ENCODE assay signal across 18 mouse cellular contexts in genomic region chr15:77718240-77718639, GRCm38 (mm10). TPM values are rescaled to one million over a fixed set of nuclear protein-coding genes. Genes with fewer than 3 reads are reported as not detected.
DNase-seq lines count a peak whose midpoint lies in the region; ATAC-seq and TF ChIP-seq lines count a peak whose summit lies in the region.
"Not testable (repeated sequence)": the region's sequence is repeated elsewhere in the genome, so short reads cannot be mapped to it uniquely, and the experiment has no call there.
"Had no signal": no experiment of that assay in that cellular context is flagged by ENCODE, and none has a peak within 500 bp of the region (broad histone marks: within the 10 kb centered on the region; RNA-seq: fewer than 3 reads in every experiment).

No protein-coding gene starts in this region.

- H3K79me2 ChIP-seq in myocyte (ENCODE audit: control insufficient read depth, insufficient read depth) = not testable (repeated sequence)

- TF ChIP-seq EP300 in stomach, postnatal 0 days (optimal IDR thresholded peaks at IDR 0.05) = not testable (repeated sequence)

- not testable (repeated sequence) for TF ChIP-seq CTCF in lung, embryonic 14.5 days (IDR thresholded peaks at IDR 0.05; ENCODE audit: low read depth); stomach, postnatal 0 days (IDR thresholded peaks at IDR 0.05; ENCODE audit: low read depth)

- not testable (repeated sequence) for H3K36me3 ChIP-seq in heart, embryonic 16.5 days (ENCODE audit: control insufficient read depth, insufficient read depth); kidney, embryonic 16.5 days (ENCODE audit: insufficient read depth, low read length); lung, embryonic 14.5 days (ENCODE audit: insufficient read depth); myocyte (ENCODE audit: control insufficient read depth, insufficient read depth); stomach, postnatal 0 days (ENCODE audit: control insufficient read depth, insufficient read depth, low read length)

- peak; percentile 2 for DNase-seq in NIH3T3 (ENCODE audit: low read depth)
- peak; percentile 4 for DNase-seq in lung, embryonic 14.5 days
- not testable (repeated sequence) for DNase-seq in stomach, postnatal 0 days (ENCODE audit: low spot score)

- H3K4me2 ChIP-seq in heart, embryonic 16.5 days (ENCODE audit: low read depth, low read length); kidney, embryonic 16.5 days (replicated peaks; ENCODE audit: low read depth, low read length); lung, embryonic 14.5 days; myocyte (ENCODE audit: low read depth); stomach, postnatal 0 days (replicated peaks; ENCODE audit: low read depth): not testable (repeated sequence)

- H3K27ac ChIP-seq in heart, embryonic 16.5 days (ENCODE audit: low read length); kidney, embryonic 16.5 days (ENCODE audit: low read length); lung, embryonic 14.5 days (ENCODE audit: low read depth); stomach, postnatal 0 days (replicated peaks): not testable (repeated sequence)

- not testable (repeated sequence) for H3K4me3 ChIP-seq in heart, embryonic 16.5 days (ENCODE audit: low read length); kidney, embryonic 16.5 days (ENCODE audit: low read length); lung, embryonic 14.5 days (ENCODE audit: low read depth, low read length); myocyte; stomach, postnatal 0 days (ENCODE audit: low read depth, low read length)

- H3ac ChIP-seq in myocyte (ENCODE audit: control insufficient read depth, insufficient read length) = not testable (repeated sequence)

- H3K27me3 ChIP-seq in heart, embryonic 16.5 days (ENCODE audit: control insufficient read depth, insufficient read depth, low read length); kidney, embryonic 16.5 days (ENCODE audit: insufficient read depth, low read length); lung, embryonic 14.5 days (ENCODE audit: insufficient read depth, low read length); myocyte (ENCODE audit: control insufficient read depth, insufficient read depth, insufficient read length); stomach, postnatal 0 days (ENCODE audit: control insufficient read depth, insufficient read depth, low read length): not testable (repeated sequence)

- 57% methylated on average over 2 of the region's 6 CpGs for WGBS in heart, embryonic 16.5 days
- 33% methylated on average over 2 of the region's 6 CpGs for WGBS in kidney, embryonic 16.5 days
- WGBS in lung, embryonic 14.5 days = 58% methylated on average over 2 of the region's 6 CpGs
- WGBS in stomach, postnatal 0 days = 56% methylated on average over 2 of the region's 6 CpGs

- not testable (repeated sequence) for H3K9me3 ChIP-seq in heart, embryonic 16.5 days (replicated peaks; ENCODE audit: control insufficient read depth, low read length); kidney, embryonic 16.5 days (ENCODE audit: low read length); lung, embryonic 14.5 days (ENCODE audit: low read depth, low read length); stomach, postnatal 0 days (ENCODE audit: control insufficient read depth, low read length)

- H3K9ac ChIP-seq in heart, embryonic 16.5 days (ENCODE audit: low read length); kidney, embryonic 16.5 days (replicated peaks; ENCODE audit: low read length); lung, embryonic 14.5 days; stomach, postnatal 0 days (ENCODE audit: low read length): not testable (repeated sequence)

- not testable (repeated sequence) for TF ChIP-seq POLR2A in myocyte (IDR thresholded peaks at IDR 0.05; ENCODE audit: insufficient read length, low read depth)

- ATAC-seq in heart, embryonic 16.5 days (replicated peaks; ENCODE audit: extremely low read depth, insufficient read depth, low FRiP score) = peak; percentile 49; the same call in 1 of the 2 replicates
- ATAC-seq in kidney, embryonic 16.5 days (ENCODE audit: low FRiP score, low TSS enrichment) = peak; percentile 71; the same call in 1 of the 2 replicates
- not testable (repeated sequence) for ATAC-seq in lung, embryonic 14.5 days (ENCODE audit: insufficient read depth)
- peak; percentile 74; the same call in 1 of the 2 replicates for ATAC-seq in stomach, postnatal 0 days (ENCODE audit: low FRiP score, low TSS enrichment)

- not testable (repeated sequence) for H3K4me1 ChIP-seq in heart, embryonic 16.5 days (ENCODE audit: control insufficient read depth, insufficient read depth, low read length); kidney, embryonic 16.5 days (ENCODE audit: insufficient read depth, low read length); lung, embryonic 14.5 days (ENCODE audit: insufficient read depth); stomach, postnatal 0 days (replicated peaks; ENCODE audit: control insufficient read depth, insufficient read depth)

TF ChIP-seq in myocyte, 11 proteins besides CTCF, POLR2A, EP300 and RAD21:
- peak; percentile 46 for TF ChIP-seq REST (IDR thresholded peaks at IDR 0.05; ENCODE audit: insufficient read depth, insufficient read length)
TF ChIP-seq in myocyte: peak in this region for 1; not testable (repeated sequence) for 10.

RNA-seq across cellular contexts. Expression of gene Apol9b, which starts 10.6 kb away (rescaled TPM):
- polyA plus RNA-seq in heart, embryonic 16.5 days (2015; fragmentation: Nextera tagmentation; extraction: Ambion mirVana) = 0.17 and 0.21 TPM in 2 replicates
- polyA plus RNA-seq in kidney, embryonic 16.5 days (2015; fragmentation: Nextera tagmentation; extraction: Ambion mirVana) = 0.20 TPM in 1 of 2 replicates, not detected in the other
- not detected in 2 replicates for polyA plus RNA-seq in lung, embryonic 14.5 days (2014; fragmentation: Nextera tagmentation; extraction: Ambion mirVana)
- 63.1 TPM for polyA plus RNA-seq in myocyte (2012; fragmentation: generic; extraction: Trizol)
- polyA plus RNA-seq in stomach, postnatal 0 days (2015; fragmentation: Nextera tagmentation; extraction: Ambion mirVana) = 0.33 and 0.45 TPM in 2 replicates
- polyA plus RNA-seq: brain, embryonic 14.5 days; embryonic facial prominence, embryonic 11.5 days; embryonic facial prominence, embryonic 13.5 days; erythroblast, embryonic 14.5 days; forebrain, embryonic 10.5 days; forebrain, embryonic 12.5 days; forebrain, embryonic 14.5 days; forebrain, embryonic 16.5 days; G1E had no signal

RNA-seq across cellular contexts. Expression of gene Apol7e, which starts 19.6 kb away (rescaled TPM):
- 0.11 and 0.29 TPM in 2 replicates for polyA plus RNA-seq in heart, embryonic 16.5 days (2015; fragmentation: Nextera tagmentation; extraction: Ambion mirVana)
- not detected in 2 replicates for polyA plus RNA-seq in kidney, embryonic 16.5 days (2015; fragmentation: Nextera tagmentation; extraction: Ambion mirVana)
- not detected in 2 replicates for polyA plus RNA-seq in lung, embryonic 14.5 days (2014; fragmentation: Nextera tagmentation; extraction: Ambion mirVana)
- polyA plus RNA-seq in myocyte (2012; fragmentation: generic; extraction: Trizol) = not detected
- polyA plus RNA-seq in stomach, postnatal 0 days (2015; fragmentation: Nextera tagmentation; extraction: Ambion mirVana) = 0.10 TPM in 1 of 2 replicates, not detected in the other
- polyA plus RNA-seq: embryonic facial prominence, embryonic 11.5 days; embryonic facial prominence, embryonic 13.5 days; embryonic facial prominence, embryonic 15.5 days; erythroblast, embryonic 14.5 days; forebrain, embryonic 10.5 days; forebrain, embryonic 12.5 days; forebrain, embryonic 14.5 days; forebrain, embryonic 16.5 days; G1E had no signal

RNA-seq across cellular contexts. Expression of gene Apol8, which starts 38.6 kb away (rescaled TPM):
- polyA plus RNA-seq in heart, embryonic 16.5 days (2015; fragmentation: Nextera tagmentation; extraction: Ambion mirVana) = 0.05 TPM in 1 of 2 replicates, not detected in the other
- 0.19 and 0.21 TPM in 2 replicates for polyA plus RNA-seq in kidney, embryonic 16.5 days (2015; fragmentation: Nextera tagmentation; extraction: Ambion mirVana)
- polyA plus RNA-seq in lung, embryonic 14.5 days (2014; fragmentation: Nextera tagmentation; extraction: Ambion mirVana) = not detected in 2 replicates
- 0.38 TPM for polyA plus RNA-seq in myocyte (2012; fragmentation: generic; extraction: Trizol)
- polyA plus RNA-seq in stomach, postnatal 0 days (2015; fragmentation: Nextera tagmentation; extraction: Ambion mirVana) = 0.05 and 0.10 TPM in 2 replicates
- polyA plus RNA-seq: adrenal gland, adult 2 months; CD4-positive, CD25-positive, alpha-beta regulatory T cell, adult 4 months; G1E had no signal

Comparison
In these comparisons a context has a peak if more than half of its experiments do, and no peak if none do; other contexts are left out.
1. RNA of gene Apol9b, which starts 10.6 kb away (polyA plus RNA-seq): 63.1 TPM in myocyte (single experiment); 0.33 to 0.45 TPM in stomach, postnatal 0 days, 0.20 TPM in kidney, embryonic 16.5 days, 0.17 to 0.21 TPM in heart, embryonic 16.5 days and not detected in lung, embryonic 14.5 days; every median in the first group is over 10 times any median in the second.